Mouse (Mus musculus): ENCODE measurements around the gene Ldb3. TPM values are rescaled to one million over a fixed set of nuclear protein-coding genes. Genes with fewer than 3 reads are reported as not detected.

Ldb3 gene
- 1,000 to 10,000 TPM; 1,336 to 1,359 TPM for total RNA-seq (2021)
- long read RNA-seq, experiment 1, partial matches to known transcripts: 142 of 205 reads
- long read RNA-seq, experiment 1, other reads (novel, unspliced or antisense): 62 of 205 reads
- long read RNA-seq, experiment 2, partial matches to known transcripts: 114 of 191 reads
- long read RNA-seq, experiment 2, other reads (novel, unspliced or antisense): 77 of 191 reads

GRCm38 (mm10) chr14:34588498-34588897, at the start of gene Ldb3:
TSS of gene Ldb3 (minus strand) at chr14:34588682.
- peak; percentile 61 for DNase-seq

GRCm38 (mm10) chr14:34635721-34636120, 47.2 kb upstream of the Ldb3 start:
- DNase-seq: no peak

DNA sequence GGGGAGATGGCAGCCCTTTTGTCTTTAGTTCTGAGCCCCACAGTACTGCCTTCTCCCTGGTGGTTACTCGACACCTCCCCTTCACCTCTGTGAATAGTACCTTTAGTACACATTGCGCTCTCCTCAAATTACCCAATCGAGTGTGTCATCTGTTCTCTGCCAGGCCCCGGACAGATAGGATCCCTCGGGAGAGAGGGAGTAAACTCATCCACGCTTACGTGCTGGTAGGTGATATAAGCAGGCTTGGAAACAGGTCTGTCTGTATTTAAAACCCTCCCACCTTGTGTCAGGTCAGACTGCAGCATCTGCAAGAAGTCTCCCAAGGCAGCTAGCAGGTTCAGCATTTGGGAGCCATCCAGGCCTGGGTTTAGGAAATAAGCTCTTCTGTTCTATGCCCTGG, 46.7 kb upstream of the Ldb3 start:
- DNase-seq: no peak

DNA sequence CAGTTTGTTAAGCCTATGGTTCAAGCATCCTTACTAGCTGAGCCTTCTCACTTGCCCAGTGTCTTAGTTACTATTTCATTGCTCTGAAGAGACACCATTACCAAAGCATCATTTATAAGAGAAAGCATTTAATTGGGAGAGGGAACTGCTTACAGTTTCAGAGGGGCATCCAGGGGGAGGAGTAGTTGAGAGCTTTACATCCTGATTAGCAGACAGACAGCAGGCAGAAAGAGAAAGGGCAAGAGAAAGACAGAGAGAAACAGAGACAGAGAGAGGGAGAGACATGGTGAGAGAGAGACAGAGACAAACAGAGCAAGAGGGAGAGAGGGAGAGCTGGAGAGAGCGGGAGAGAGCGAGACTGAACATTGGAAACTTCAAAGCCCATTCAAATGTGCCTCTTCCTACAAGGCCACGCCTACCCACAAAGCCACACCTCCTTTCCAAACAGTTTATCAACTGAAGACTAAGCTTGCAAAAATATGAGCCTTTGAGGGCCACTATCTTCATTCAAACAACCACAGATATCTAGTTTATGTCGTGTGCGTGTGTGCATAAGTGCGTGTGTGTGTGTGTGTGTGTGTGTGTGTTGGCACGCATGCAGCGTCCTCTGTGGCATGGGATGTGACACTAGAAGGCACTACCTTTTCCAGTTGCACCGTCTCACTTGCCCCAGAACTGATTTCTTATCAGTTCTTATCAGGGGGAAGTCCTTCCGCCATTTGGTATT, 44.4 kb upstream of the Ldb3 start:
- DNase-seq: no peak

DNA sequence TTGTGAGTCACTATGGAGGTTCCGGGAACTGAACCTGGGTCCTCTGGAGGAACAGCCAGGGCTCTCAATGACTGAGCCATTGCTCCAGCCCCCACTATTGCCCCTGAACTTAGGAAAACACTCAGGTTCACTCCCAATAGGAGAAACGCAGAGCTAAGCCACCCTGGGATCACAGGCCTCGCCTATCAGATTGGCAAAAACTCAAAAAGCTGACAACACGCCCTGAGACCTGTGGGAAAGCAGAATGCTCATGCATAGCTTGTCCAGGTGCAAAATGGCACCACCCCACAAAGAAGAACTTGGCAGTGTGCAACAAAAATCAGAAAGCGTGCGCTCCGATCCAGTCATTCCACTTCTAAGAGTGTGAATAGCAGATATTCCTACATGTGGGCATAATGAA, 38.3 kb upstream of the Ldb3 start:
- DNase-seq: no peak

DNA sequence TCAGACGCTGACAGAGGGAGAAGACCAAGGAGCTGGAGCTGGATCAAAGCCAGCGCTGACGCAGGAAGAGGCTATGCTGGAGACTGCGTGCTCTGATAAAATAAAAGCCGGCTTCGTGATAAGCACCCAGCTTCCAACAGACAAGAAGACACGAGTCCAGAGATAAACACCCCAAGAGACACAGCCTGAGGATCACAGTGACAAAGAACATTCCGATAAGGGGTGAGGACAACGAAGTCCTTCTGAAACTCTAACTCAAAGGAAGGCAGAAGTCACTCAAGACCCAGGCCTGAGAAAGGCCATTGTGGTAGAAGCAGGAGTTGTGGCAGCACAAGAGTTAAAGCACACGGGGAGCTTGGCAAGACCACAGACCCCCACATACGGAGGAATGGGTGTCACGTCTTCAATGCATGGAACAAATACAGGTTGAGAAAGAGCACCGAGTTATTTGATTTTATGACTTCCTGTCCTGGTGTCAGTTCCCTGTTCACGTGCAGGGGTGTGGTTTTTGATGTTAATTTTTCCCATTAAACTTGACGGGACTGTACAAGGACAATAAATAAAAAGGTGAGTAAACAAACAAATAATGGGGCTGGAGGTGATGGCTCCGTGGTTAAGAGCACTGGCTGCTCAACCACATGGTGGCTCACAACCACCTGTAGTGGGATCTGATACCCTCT, 35.2 kb upstream of the Ldb3 start:
- DNase-seq: no peak

DNA sequence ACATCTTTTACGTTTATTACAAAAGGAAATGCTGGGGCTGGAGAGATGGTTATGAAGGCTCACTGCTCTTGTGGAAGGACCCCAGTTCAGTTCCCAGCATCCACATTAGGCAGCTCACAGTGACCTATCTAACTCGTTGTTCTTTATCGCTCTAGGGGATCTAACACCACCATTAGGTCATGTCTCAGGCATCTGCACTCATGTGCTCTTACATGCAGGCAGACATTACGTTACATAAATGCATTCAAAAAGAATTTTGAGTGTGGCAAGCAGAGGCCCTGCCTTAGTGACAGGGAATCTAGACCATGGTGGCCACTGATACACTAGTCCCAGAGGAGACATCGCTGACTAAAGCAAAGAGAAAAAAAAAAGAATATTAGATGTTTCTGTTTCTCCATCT, 34.6 kb upstream of the Ldb3 start:
- DNase-seq: no peak

- peak; percentile 35 for DNase-seq
Observed at GRCm38 (mm10) chr14:34620611-34621376, 32.3 kb upstream of the Ldb3 start.

DNA sequence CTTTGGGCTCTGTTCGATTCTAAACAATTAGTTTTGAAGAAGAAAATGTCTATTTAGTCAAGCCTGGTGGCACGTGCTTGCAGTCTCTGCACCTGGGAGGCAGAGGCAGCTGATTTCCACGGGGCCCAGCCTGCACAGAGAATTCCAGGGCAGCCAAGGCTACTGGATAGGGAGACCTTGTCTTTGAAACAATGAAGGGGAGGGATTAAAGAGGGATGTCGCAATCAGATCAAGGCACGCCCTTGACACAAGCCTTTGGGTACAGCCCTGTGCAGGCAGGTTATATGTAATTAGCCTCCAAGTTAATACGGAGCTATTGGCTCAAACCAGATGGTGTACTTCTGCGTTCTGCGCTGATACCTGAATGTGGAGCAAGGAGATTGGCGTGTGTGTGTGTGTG, 30.3 kb upstream of the Ldb3 start:
- no peak for DNase-seq

- DNase-seq: peak; percentile 78
Observed at GRCm38 (mm10) chr14:34616821-34617220, 28.3 kb upstream of the Ldb3 start.

DNA sequence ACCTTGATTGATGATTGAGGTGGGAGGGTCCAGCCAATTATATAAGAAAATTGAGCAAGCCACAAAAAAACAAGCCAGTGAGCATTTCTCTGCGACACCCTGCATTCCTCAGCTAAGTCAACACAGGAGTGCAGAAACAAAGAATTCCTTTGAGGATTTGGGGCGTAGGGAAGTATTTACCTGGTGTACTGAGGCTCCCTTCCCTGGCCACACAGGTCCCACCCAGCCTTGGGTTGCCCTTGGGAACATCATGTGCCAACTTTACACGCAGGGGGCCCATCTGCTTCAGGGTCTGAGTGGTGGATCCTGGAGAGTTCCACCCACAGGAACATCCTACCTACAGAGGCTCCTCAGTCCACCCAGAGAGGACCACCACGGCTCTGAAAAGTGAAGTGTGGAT, 27.1 kb upstream of the Ldb3 start:
- no peak for DNase-seq

GRCm38 (mm10) chr14:34615082-34615481, 26.6 kb upstream of the Ldb3 start:
- no peak for DNase-seq

GRCm38 (mm10) chr14:34614551-34614950, 26.1 kb upstream of the Ldb3 start:
- DNase-seq: no peak

DNA sequence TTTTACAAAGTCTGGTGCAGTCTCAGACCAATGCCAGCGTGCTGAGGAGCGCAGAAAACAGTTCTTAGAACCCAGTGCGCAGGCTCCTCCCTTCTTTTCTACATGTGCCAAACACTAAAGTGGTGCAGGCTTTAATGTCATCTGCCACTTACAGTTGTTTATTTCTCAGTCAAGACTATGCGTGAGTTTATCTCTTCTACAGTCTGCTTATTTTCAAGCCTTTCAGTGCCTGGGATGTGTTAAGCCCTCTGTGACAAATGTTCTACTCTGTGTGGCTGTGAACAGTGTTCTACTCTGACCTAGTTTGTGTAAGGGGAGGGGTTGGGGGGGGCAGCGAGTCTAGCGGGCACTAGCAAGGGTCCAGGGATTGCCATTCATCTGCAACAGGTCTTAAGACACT, 25.0 kb upstream of the Ldb3 start:
- DNase-seq: no peak

DNA sequence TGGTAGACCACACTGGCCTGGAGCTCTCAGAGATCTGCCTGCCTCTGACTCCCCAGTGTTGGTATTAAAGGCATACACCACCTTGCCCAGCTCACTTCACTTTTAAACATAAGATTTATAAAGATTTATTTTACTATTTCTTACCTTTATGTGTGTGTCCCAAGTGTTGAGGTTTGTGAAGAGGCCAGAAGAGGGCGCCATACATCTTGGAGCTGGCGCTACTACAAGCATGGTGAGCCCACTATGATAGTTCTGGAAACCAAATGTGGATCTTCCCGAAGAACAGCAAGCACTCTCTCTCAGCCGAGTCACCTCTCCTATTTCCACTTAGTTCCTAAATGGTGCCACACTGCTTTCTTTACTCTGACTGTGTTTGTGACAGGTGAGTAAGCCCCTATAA, 23.7 kb upstream of the Ldb3 start:
- DNase-seq: no peak

DNA sequence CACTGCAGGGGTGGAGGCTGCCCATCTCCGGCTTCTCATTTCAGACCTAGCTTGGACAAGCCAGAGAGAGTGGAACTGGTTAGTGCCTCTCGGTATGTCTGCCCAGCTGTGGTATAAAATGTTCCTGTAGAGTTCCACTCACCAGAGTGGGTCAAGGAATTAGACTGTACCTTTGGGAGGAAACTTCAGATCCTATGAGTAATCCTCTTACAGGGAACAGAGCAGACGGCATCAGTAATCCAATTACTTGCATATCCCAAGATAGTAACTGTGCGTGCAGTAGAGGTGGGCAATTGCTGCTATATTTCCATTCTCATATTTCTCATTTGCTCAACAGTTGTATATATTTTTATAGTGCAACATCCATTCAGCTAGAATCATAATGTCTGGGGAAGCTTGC, 23.1 kb upstream of the Ldb3 start:
- DNase-seq: no peak

DNA sequence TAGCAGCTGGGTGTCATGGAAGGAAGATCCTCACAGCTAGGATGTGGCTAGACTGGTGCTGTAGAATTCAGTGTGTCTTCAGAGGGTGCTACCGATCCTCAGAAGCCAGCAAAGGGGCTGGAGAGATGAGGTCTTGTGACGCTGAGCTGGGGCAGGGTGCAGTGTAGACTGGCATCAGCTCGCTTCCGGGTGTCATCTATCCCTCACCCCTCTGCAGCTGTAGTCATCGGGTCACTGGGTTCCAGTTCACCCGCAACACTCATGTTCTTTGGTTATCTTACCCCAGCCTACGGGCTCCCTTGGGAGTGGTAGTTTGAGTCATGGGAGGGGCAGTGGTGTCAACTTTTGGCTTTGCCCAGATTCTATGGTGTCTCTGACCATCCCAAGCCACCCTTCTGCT, 13.4 kb upstream of the Ldb3 start:
- DNase-seq: no peak

- no peak for DNase-seq
Observed at GRCm38 (mm10) chr14:34599941-34600340, 11.5 kb upstream of the Ldb3 start, which contains the start of gene Opn4. TSS of gene Opn4 (minus strand) at chr14:34600142.

GRCm38 (mm10) chr14:34595596-34596255, 7.2 kb upstream of the Ldb3 start:
- DNase-seq: no peak

- DNase-seq: no peak
Observed at GRCm38 (mm10) chr14:34591741-34592535, 3.5 kb upstream of the Ldb3 start.

Measured in gastrocnemius, postnatal 10 days (tissue).